In genomic region chr6:71453983-71454739, GRCm38 (mm10) we compare ENCODE assay signal across 5 mouse cellular contexts. TPM values are rescaled to one million over a fixed set of nuclear protein-coding genes. Genes with fewer than 3 reads are reported as not detected.
DNase-seq lines count a peak whose midpoint lies in the region; ATAC-seq and TF ChIP-seq lines count a peak whose summit lies in the region.
"Not testable (repeated sequence)": the region's sequence is repeated elsewhere in the genome, so short reads cannot be mapped to it uniquely, and the experiment has no call there.

No protein-coding gene starts in this region.

- H3K4me2 ChIP-seq in intestine, embryonic 14.5 days (ENCODE audit: low read length); intestine, embryonic 15.5 days (replicated peaks); intestine, embryonic 16.5 days (ENCODE audit: low read depth, low read length): not testable (repeated sequence)
- peak overlapping the region; percentile 44 for H3K4me2 ChIP-seq in intestine, postnatal 0 days (replicated peaks; ENCODE audit: low read depth)

- not testable (repeated sequence) for H3K9me3 ChIP-seq in intestine, embryonic 14.5 days (ENCODE audit: control insufficient read depth, low read length); intestine, embryonic 15.5 days; intestine, embryonic 16.5 days (ENCODE audit: control insufficient read depth, low read length); intestine, postnatal 0 days (ENCODE audit: control insufficient read depth)

- ATAC-seq in intestine, embryonic 14.5 days (replicated peaks; ENCODE audit: low FRiP score, low TSS enrichment, low read depth) = peak; percentile 78
- ATAC-seq in intestine, embryonic 15.5 days = peak; percentile 92
- ATAC-seq in intestine, embryonic 16.5 days = peak; percentile 94
- ATAC-seq in intestine, postnatal 0 days = peak; percentile 93

- H3K4me1 ChIP-seq in intestine, embryonic 14.5 days (replicated peaks; ENCODE audit: control insufficient read depth, insufficient read depth, low read length); intestine, embryonic 15.5 days (replicated peaks); intestine, embryonic 16.5 days (ENCODE audit: control insufficient read depth, insufficient read depth, low read length); intestine, postnatal 0 days (replicated peaks; ENCODE audit: control insufficient read depth, insufficient read depth, low read length): not testable (repeated sequence)

- not testable (repeated sequence) for H3K4me3 ChIP-seq in intestine, embryonic 14.5 days (ENCODE audit: low read depth, low read length); intestine, embryonic 15.5 days (replicated peaks); intestine, embryonic 16.5 days (ENCODE audit: low read length)
- H3K4me3 ChIP-seq in intestine, postnatal 0 days (ENCODE audit: low read depth, low read length) = peak overlapping the region; percentile 7; the same call in 1 of the 2 replicates

- not testable (repeated sequence) for TF ChIP-seq CTCF in intestine, postnatal 0 days (IDR thresholded peaks at IDR 0.05; ENCODE audit: low read depth)

- H3K36me3 ChIP-seq in intestine, embryonic 14.5 days (ENCODE audit: control insufficient read depth, insufficient read depth, low read length); intestine, embryonic 15.5 days; intestine, embryonic 16.5 days (ENCODE audit: control insufficient read depth, insufficient read depth, low read length); intestine, postnatal 0 days (ENCODE audit: control insufficient read depth, insufficient read depth): not testable (repeated sequence)

- not testable (repeated sequence) for DNase-seq in intestine, embryonic 14.5 days (ENCODE audit: low spot score)
- DNase-seq in large intestine, adult 2 months (ENCODE audit: low read depth, low spot score) = peak; percentile 39

- not testable (repeated sequence) for H3K9ac ChIP-seq in intestine, embryonic 14.5 days (ENCODE audit: low read length); intestine, embryonic 15.5 days; intestine, embryonic 16.5 days (ENCODE audit: low read depth, low read length); intestine, postnatal 0 days (ENCODE audit: low read depth, low read length)

- H3K27me3 ChIP-seq in intestine, embryonic 14.5 days (replicated peaks; ENCODE audit: control insufficient read depth, insufficient read depth, low read length); intestine, embryonic 15.5 days (replicated peaks); intestine, embryonic 16.5 days (replicated peaks; ENCODE audit: control insufficient read depth, insufficient read depth, low read length); intestine, postnatal 0 days (replicated peaks; ENCODE audit: control insufficient read depth, insufficient read depth, low read length): not testable (repeated sequence)

- H3K27ac ChIP-seq in intestine, embryonic 14.5 days (ENCODE audit: low read depth); intestine, embryonic 15.5 days; intestine, embryonic 16.5 days (ENCODE audit: low read length); intestine, postnatal 0 days (ENCODE audit: low read depth, low read length): not testable (repeated sequence)

RNA-seq across cellular contexts. Expression of gene Rmnd5a, which starts 13.7 kb away (rescaled TPM):
- polyA plus RNA-seq in intestine, embryonic 14.5 days (2014; fragmentation: Nextera tagmentation; extraction: Ambion mirVana) = 9.0 and 10.0 TPM in 2 replicates
- polyA plus RNA-seq in intestine, embryonic 15.5 days (2015; fragmentation: Nextera tagmentation; extraction: Ambion mirVana) = 13.9 and 16.0 TPM in 2 replicates
- 9.3 and 10.3 TPM in 2 replicates for polyA plus RNA-seq in intestine, embryonic 16.5 days (2015; fragmentation: Nextera tagmentation; extraction: Ambion mirVana)
- 12.2 and 12.8 TPM in 2 replicates for polyA plus RNA-seq in intestine, postnatal 0 days (2015; fragmentation: Nextera tagmentation; extraction: Ambion mirVana)
- polyA plus RNA-seq in large intestine, adult 2 months (2012; rRNA removed) = 18.2 and 20.0 TPM in 2 replicates

RNA-seq across cellular contexts. Expression of gene Rnf103, which starts 39.5 kb away (rescaled TPM):
- 26.8 and 29.7 TPM in 2 replicates for polyA plus RNA-seq in intestine, embryonic 14.5 days (2014; fragmentation: Nextera tagmentation; extraction: Ambion mirVana)
- polyA plus RNA-seq in intestine, embryonic 15.5 days (2015; fragmentation: Nextera tagmentation; extraction: Ambion mirVana) = 27.9 and 29.9 TPM in 2 replicates
- polyA plus RNA-seq in intestine, embryonic 16.5 days (2015; fragmentation: Nextera tagmentation; extraction: Ambion mirVana) = 8.5 and 18.2 TPM in 2 replicates
- polyA plus RNA-seq in intestine, postnatal 0 days (2015; fragmentation: Nextera tagmentation; extraction: Ambion mirVana) = 44.2 and 45.3 TPM in 2 replicates
- 10.8 and 19.1 TPM in 2 replicates for polyA plus RNA-seq in large intestine, adult 2 months (2012; rRNA removed)
